Mouse (Mus musculus) R1 (cell line): ENCODE data around the gene Opn5.

ENCODE experiments used
- DNase-seq: peaks from one replicate; pipeline ENCODE4 v3.0.0-alpha.2; 2018; ENCODE audit warnings: low read depth, low spot score

The Opn5 gene

GRCm38 (mm10) chr17:42611295-42611694 is at the start of gene Opn5:
Opn5 (minus strand) TSS chr17:42611395.
- DNase-seq = no peak

GRCm38 (mm10) chr17:42658634-42659422 is 47.6 kb upstream of the Opn5 start:
- peak; percentile 69 for DNase-seq

DNA sequence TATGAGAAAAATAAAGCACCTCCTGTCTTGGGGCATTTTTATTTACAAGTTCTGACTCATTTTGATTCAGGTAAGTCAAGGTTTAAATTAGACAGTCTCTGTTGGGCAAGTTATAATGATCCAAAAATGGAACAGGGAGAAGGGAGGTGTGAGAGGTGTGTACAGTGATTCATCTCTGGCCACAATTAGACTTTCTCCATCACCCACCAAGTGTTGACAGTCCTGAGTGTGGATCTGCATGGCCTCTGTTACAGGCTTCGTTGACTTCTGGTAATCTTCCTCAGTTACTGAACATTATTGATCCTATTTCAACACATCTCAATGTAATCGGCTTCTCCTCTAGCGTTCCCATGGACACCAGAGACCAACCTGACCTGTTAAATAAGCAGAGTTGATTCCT is 32.2 kb upstream of the Opn5 start:
- DNase-seq = no peak

DNA sequence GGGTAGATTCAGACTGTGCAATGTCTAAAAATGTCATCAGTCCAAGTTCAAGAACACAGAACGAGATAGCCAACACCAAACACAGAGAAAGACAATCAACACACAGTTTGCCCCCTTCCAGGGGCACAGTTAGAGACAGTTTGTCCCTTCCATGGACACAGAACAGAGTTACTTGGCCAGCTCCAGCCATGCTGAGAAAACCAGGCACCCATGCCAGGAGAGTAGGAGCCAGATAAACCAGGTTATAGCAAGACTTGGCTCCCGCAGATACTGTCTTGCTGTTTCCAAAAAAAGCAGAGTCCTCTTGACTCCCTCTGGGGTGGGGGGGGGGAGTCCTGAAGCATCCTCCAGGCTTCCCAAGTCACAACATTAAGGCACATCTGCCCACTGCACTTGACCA is 19.0 kb upstream of the Opn5 start:
- DNase-seq = no peak

DNA sequence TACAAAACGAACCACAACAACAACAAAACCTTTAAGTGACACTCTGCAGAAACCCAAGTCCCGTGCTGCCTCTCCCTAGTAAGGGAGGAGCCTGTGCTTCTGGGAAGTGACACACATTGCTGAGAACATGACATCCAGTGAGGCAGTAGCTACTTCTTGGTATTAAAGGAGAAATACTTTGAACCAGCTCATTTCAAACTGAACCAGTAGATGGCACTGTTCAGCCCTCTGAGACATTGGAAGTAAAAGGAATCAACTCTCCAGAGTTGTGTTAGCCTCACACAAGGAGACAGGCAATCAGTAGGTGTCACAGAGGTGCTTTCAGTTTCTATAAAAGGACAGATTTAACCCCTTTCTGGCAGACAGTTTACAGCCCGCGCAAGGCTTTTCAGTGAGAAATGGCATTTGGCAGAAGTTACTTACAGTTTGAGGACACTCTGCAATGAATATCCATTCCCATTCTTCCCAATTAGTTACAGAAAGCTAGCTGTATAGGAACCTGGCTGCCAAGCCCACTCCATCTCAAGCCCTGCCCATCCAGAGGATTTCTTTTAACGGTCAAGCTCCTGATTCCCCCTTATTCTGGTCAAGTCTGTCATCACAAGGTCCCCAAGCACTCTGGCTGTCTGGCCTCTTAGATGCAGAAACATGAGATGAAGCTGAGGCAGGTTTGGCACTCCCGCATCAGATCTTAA is 2.0 kb upstream of the Opn5 start:
- DNase-seq = peak; percentile 77

DNA sequence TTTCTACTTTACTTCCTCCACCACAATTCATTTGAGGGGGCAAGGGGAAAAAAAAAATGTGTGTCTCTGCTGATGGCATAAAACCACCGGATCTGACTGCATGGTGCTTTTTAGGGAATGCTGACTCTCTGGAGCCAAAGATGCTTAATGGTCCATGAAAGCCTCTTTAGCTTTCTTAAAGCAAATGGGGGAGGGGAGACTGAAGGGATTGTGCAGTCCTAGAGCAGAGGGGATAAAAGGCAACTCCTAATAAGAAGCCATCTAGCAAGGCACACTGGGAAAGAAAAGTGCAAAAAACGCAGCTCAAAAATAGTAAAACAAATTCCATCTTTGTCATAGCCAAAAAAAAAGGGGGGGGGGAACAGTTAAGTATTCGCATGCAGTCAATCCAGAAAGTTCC is 2.9 kb downstream of the Opn5 start:
- no peak for DNase-seq

- DNase-seq = peak; percentile 65
These were observed 8.1 kb downstream of the Opn5 start for GRCm38 (mm10) chr17:42602829-42603784.

GRCm38 (mm10) chr17:42586486-42586885 is 24.7 kb downstream of the Opn5 start:
- no peak for DNase-seq

- DNase-seq = no peak
These were observed 28.2 kb downstream of the Opn5 start for GRCm38 (mm10) chr17:42583029-42583331.

DNA sequence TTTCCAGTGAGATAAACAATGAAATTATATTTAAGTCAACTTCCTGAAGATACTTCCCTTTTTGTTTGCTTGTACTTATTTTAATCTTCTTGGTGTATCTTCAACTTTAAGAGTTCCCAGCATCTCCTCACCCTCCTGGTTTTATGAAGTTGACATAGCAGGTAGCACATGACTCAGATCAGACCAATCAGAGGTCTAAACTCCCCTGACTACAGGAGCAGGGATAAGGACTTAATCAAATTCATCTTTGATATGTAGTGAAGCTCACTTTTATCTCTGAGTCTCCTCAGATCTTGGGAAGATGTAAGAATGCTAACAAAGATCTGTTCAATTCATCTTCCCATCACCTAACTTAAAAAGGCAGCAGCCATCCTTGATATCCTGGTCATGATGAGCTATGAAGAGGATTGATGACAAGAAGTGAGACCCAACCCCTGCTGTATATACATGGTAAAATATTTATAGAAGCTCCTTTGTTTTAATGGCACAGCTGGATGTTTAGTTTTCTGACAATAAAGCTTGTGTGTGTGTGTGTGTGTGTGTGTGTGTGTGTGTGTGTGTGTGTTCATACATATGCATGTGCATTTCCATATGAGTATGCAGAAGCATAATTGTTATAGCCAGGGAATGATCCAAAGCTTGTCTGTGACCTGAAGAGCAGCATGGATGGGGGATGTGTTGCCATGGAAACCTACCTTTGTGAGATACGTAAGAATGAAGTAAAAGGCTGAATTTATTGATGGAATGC is 28.7 kb downstream of the Opn5 start:
- DNase-seq = peak; percentile 5

DNA sequence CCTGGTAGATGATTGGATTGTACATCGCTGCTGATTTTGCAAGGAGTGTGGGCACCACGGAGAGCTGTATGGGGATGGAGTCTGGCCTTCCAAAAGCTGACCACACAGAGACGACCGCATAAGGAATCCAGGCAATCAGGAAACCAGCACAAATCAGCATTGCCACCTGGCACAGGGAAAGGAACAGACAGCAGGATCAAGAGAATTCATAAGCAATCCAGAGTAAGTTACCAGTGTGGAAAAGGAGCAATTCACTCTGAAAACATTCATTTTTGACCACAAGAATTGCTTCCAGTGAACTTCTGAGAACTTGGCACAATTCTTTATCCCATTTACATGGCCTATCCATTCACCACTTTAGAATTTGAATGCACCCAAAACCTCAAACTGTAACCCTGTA is 30.6 kb downstream of the Opn5 start:
- DNase-seq = no peak

GRCm38 (mm10) chr17:42580196-42580595 is 31.0 kb downstream of the Opn5 start:
- DNase-seq = no peak

GRCm38 (mm10) chr17:42576671-42577168 is 34.5 kb downstream of the Opn5 start:
- DNase-seq = no peak

DNA sequence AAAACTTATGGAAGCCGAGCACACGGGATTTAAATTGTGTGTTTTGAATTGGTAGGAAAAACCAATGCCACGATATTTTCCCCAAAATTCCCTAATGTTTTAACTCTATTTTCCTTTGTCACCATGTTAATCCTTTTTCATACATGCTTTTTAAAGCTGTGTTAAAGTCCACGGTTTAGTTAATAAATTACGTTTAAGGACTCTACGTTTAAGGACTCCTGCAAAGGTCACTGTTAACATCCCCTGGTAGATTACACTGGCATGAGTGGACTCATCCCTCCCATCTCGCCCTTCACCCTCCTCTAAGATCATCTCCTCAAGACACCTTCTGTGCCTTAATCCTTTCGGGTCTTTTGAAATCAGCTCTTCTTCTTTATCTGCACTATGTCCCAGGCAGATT is 37.4 kb downstream of the Opn5 start:
- DNase-seq = no peak

GRCm38 (mm10) chr17:42549578-42549977 is 61.6 kb downstream of the Opn5 start:
- DNase-seq = no peak

- DNase-seq = peak; percentile 33
These were observed 81.0 kb downstream of the Opn5 start for GRCm38 (mm10) chr17:42530147-42530546.

- DNase-seq = no peak
These were observed 101.6 kb downstream of the Opn5 start for GRCm38 (mm10) chr17:42509356-42510262.
